Mouse (Mus musculus): ENCODE results near the gene Wdr34.

GRCm38 (mm10) chr2:30037762-30038161, 10.9 kb downstream of the Wdr34 start:
- TF ChIP-seq CTCF (IDR thresholded peaks at IDR 0.05; ENCODE audit: low read depth, low read length) (no peak), GATA1 (IDR thresholded peaks at IDR 0.05; ENCODE audit: borderline replicate concordance, low read length) (no peak), POLR2AphosphoS5 (IDR thresholded peaks at IDR 0.05; ENCODE audit: insufficient replicate concordance, low read depth, low read length) (no peak), GATA2 (IDR thresholded peaks at IDR 0.05; ENCODE audit: borderline replicate concordance, low read depth, low read length) (no peak)
